Mouse (Mus musculus): Measurements from ENCODE around the gene P2rx2. TPM values are rescaled to one million over a fixed set of nuclear protein-coding genes. Genes with fewer than 3 reads are reported as not detected.

The P2rx2 gene
- not detected for total RNA-seq (2021)

GRCm38 (mm10) chr5:110342648-110343284, at the start of gene P2rx2:
Gene P2rx2, minus strand, starts transcription at chr5:110343212.
- intact Hi-C loops (cut with DNase I), result no loop called here
- DNase-seq, result peak; percentile 12 to 13

- intact Hi-C loops (cut with DNase I), result no loop called here
- DNase-seq, result no peak
Measured at GRCm38 (mm10) chr5:110392727-110393126, 49.7 kb upstream of the P2rx2 start.

DNA sequence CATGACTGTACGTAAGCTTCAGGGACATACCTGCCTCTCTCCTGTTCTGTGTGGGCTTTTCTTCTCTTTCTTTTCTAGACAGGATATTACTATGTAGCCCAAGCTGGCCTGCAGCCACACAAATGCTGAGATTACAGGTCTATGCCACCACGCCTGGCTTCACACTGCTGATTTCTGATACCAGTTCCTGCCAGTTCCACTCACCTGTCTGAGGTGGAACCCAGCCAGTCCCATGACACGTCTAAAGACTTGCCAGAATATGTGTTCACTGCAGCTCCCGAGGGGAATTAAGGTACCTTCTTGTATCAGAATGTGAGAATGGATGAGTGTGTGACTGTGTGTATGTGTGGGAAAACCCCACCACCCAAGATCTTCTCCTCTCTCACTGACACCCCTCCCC, 47.6 kb upstream of the P2rx2 start:
- intact Hi-C loops (cut with DNase I), result no loop called here
- DNase-seq, result no peak

- DNase-seq, result no peak
- intact Hi-C loops (cut with DNase I), result loop anchor here (2.0 kb wide), 1 partner anchor 41 kb away; no protein-coding TSS in a partner anchor
Measured at GRCm38 (mm10) chr5:110387332-110387731, 44.3 kb upstream of the P2rx2 start.

DNA sequence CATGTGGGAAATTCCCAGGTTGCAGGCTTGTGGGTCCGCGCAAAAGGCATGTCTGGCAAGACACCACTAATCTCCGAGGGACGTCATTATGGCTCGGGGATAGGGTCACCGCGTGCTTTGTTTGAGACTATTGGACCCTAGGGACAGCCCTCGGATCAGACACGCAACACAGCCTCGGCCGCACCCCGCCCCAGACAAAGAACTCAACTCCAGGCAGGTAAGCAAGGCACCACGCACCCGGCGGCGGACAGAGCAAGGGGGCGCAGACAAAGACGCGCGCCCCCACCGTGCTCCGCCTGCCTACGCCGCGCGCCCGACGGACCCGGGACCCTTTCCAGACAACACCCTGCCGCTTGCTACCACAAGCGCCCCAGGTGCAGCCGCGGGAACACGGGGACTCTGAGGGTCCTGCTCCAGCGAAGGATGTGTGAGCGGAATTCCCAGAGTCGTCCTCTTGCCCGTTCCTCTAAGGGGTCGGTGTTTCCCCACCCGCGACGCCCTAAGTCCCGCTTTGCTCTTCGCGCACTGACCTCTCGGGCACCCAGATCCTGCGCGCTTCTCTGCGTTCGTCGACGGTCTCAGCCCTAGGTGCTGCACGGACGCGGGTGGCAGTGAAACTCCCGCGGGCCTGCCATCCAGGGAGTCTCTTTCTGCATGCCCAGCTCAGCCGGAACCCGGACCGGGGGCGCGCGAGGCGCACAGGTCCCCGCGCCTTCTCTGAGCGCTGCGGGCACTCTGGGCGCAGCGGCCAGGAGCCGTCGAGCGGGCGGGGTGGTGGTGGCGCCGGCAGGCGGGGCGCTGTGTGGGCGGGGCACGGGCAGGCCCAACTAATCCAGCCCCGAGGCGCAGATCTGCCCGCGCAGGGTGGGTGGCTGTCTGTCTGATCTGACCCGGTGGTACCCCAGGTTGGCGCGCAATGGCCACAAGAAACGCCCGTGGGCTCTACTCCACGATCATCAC, 43.6 kb upstream of the P2rx2 start:
- DNase-seq, result peak; percentile 67
- intact Hi-C loops (cut with DNase I), result loop anchor here (2.0 kb wide), 1 partner anchor 42 kb away; no protein-coding TSS in a partner anchor

- intact Hi-C loops (cut with DNase I), result no loop called here
- no peak for DNase-seq
Measured at GRCm38 (mm10) chr5:110385263-110385662, 42.3 kb upstream of the P2rx2 start.

DNA sequence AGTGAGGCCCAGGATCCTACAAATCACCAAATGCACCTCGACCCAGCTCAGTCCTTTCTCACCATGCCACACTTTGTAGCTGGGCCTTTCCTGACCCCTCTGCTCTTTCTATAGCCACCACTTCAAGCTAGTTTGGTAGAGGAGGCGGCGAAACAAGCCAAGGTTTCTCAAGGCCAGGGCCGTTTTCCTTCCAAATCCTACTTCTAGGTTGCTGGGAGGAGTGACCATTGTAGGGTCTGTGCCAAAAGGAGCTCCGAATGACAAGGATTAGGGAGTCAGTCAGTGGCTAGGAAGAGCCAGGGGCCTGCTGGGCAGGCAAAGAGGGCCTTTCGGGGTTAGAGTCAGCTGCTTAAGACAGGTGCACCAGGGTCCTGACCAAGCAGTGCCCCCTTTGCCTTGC, 41.5 kb upstream of the P2rx2 start:
- intact Hi-C loops (cut with DNase I), result no loop called here
- no peak for DNase-seq

- no peak for DNase-seq
- intact Hi-C loops (cut with DNase I), result loop anchor here (5.0 kb wide), 1 partner anchor 257 kb away; no protein-coding TSS in a partner anchor
Measured at GRCm38 (mm10) chr5:110379823-110380222, 36.8 kb upstream of the P2rx2 start.

GRCm38 (mm10) chr5:110379086-110379485, 36.1 kb upstream of the P2rx2 start:
- intact Hi-C loops (cut with DNase I), result loop anchor here (5.0 kb wide), 1 partner anchor 258 kb away; no protein-coding TSS in a partner anchor
- no peak for DNase-seq

GRCm38 (mm10) chr5:110378181-110378583, 35.2 kb upstream of the P2rx2 start:
- no peak for DNase-seq
- intact Hi-C loops (cut with DNase I), result loop anchor here (5.0 kb wide), 1 partner anchor 259 kb away; no protein-coding TSS in a partner anchor

DNA sequence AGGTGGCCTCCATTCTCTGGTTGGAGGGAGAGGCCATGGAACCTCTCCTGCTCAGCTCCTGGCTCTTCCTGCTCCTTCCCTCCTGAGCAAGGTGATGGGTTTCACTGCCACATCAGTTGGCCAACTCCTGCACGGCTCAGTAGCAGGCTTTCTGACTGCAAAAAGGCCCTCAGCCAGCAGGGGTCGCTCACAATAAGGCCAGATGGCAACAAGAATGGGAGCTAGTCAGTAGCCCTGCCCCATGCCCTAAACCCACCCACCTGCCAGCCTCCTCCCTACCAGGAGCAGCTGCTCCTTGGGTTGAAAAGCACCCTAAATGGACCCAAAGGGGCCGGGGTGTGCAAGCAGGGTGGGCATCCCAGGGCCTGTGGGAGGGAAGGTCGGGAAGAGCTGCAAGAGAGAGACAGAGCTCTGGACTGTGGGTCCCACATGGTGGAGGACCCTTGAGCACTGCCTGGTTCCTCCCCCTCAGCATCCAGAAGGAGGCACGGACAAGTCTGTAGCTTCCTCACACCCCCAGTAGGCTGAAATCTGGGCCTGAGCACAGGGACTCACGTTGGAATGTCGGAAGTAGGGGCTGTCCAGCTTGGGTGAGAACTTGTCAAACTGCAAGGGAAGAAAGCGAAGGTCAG, 33.9 kb upstream of the P2rx2 start:
- intact Hi-C loops (cut with DNase I), result loop anchor here (2.0 to 5.0 kb wide), 2 partner anchors 52 to 260 kb away; no protein-coding TSS in a partner anchor
- peak; percentile 72 to 79 for DNase-seq

DNA sequence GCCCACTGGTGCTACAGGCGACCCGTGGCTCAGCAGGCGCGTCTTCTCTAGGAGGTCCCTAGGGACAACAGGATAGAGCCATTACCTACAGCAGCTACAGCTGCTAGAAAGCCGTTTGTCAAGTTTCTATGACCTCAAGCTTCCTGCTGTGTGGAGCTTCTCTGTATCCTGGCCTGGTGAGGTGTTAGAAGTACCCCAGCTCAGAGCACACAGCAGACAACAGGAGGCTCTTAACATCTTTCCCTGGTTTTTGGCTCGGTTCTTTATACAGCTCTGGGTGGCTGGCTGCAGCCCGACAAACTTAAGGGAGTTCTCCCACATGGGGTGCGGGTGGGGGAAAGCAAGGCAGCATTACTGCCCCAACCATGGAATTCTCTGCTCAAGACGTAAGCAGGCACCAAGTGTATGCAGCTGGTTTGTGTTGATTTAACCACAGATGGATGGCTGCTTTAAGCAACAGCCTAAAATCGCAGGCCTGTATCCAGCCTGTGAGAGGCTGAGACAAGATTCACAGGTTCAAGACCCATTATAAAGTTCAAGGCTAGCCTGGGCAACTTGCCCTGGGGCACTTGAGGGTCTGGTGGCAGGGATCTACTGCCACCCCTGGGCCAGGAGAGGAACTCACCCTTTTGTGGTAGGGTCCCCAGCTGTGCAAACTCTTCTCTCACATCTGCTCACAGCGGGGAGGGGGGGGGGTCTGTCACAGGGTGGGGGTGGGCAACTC, 21.0 kb upstream of the P2rx2 start:
- intact Hi-C loops (cut with DNase I), result no loop called here

GRCm38 (mm10) chr5:110363179-110363821, 20.3 kb upstream of the P2rx2 start:
- intact Hi-C loops (cut with DNase I), result no loop called here
- DNase-seq, result peak; percentile 73 to 76

More for the DNA sequence above, 21.0 kb upstream of the P2rx2 start:
- no peak for DNase-seq

DNA sequence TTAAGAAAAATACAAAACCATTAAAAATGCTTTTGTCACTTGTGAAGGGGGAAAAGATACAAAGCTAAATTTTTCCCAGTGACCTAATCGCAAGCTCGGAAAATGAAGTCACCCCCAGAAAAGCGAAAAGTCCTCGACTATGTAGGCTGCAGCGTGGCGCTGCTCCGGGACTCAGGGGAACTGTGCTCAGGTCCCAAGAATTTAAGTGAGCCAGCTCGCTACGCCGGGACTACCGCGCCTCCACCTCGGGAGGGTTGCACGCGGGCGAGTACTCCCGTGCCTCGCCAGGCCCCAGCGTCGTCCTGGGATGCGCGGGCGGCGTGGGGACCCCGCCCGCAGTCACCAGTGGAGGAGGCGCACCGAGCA, 19.8 kb upstream of the P2rx2 start:
- intact Hi-C loops (cut with DNase I), result no loop called here
- DNase-seq, result no peak

DNA sequence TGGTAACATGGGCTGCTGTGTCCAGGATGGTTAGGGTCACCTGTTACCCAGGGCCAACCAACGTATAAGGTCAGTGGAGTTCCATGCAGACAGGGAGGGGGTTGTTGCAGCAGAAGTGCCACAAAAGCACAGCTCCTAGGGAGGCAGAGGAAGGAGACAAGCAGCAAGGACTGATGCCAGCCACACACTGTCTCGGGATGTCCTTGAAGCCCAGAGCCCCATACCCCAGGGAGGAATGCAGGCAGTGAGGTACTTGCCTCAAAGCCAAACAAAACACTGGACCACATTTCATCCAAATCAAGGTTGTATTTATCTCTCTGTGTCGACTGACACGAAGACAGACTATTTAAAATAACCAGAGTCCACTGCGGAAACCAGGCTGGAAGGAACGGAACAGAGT, 18.5 kb upstream of the P2rx2 start:
- intact Hi-C loops (cut with DNase I), result no loop called here
- DNase-seq, result no peak

DNA sequence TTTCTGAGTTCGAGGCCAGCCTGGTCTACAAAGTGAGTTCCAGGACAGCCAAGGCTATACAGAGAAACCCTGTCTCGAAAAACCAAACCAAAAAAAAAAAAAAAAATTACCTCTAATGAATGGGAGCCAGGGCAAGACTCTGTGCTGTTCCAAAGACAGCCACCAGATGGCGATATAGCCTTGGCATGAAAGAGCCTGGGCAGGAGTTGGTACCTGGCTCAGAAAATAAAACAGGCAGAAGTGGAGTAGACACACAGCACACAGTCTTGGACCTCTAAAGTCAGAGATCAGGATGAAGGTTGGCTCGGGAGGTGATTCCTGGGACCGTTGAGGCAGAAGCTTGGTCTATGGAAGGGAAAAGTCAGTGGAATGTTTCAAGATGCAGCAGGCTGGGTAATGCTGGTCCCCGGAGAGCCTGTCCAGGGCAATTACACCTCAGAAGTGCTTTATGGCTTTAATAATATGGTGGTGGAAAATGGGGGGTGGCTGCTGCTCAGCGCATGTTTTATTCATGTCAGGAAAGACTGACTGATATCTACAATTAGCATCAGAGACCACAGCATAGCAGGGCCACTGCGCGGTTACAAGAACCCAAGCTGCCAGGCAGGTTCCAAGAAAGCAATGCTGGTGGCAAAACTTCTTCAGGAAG, 14.6 kb upstream of the P2rx2 start:
- DNase-seq, result peak; percentile 77 to 88
- intact Hi-C loops (cut with DNase I), result loop anchor here (1.0 kb wide), 2 partner anchors 72 to 279 kb away; no protein-coding TSS in a partner anchor

DNA sequence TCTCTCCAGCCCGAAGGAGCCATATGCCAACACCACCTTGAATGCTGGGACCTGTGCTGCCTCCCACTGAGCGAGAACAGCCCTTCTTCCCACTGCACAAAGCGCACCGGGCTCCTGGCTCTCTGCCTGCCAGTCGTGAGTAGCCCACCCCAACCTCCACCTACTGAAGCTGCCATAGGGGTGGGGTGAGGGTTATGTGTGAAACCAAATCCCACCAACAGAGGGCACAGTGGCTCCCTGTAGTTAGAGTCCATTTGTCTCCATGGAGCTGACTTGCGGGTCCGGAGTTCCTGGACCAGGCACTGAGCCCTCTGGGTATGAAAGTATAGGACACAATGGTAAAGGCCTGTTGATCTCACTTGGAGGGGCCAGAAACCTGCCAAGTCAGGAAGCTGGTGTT, 11.7 kb upstream of the P2rx2 start:
- intact Hi-C loops (cut with DNase I), result no loop called here

GRCm38 (mm10) chr5:110347006-110347405, 4.0 kb upstream of the P2rx2 start:
- intact Hi-C loops (cut with DNase I), result no loop called here
- DNase-seq, result no peak

More for the DNA sequence above, 11.7 kb upstream of the P2rx2 start:
- DNase-seq, result no peak

DNA sequence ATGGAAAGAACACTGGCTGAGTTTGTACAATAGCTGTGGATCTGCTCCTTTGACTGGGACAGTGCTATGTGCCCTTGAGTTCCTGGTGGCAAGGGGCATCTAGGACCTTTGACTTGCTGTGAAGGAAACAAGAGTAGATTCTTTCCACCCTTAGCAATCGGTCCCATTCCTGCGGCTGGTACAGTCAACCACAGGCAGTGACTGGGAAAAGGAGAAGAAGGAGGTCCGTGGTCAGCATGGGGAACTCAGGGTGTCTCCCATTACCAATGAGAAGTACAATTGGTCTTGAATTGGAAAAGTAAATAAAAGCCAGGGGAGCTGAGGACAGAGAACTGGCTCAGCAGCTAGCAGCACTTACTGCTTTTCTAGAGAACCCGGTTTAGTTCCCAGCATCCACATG, 2.5 kb upstream of the P2rx2 start:
- intact Hi-C loops (cut with DNase I), result no loop called here
- no peak for DNase-seq

Data from heart, postnatal 36 days (tissue).